Mouse (Mus musculus): ENCODE measurements around the gene Mrtfb.

Mrtfb gene

GRCm38 (mm10) chr16:13255855-13256635 is at the start of gene Mrtfb:
Mrtfb (plus strand) TSS chr16:13256481.
- peak; percentile 81 for DNase-seq (ENCODE audit: low spot score)

DNA sequence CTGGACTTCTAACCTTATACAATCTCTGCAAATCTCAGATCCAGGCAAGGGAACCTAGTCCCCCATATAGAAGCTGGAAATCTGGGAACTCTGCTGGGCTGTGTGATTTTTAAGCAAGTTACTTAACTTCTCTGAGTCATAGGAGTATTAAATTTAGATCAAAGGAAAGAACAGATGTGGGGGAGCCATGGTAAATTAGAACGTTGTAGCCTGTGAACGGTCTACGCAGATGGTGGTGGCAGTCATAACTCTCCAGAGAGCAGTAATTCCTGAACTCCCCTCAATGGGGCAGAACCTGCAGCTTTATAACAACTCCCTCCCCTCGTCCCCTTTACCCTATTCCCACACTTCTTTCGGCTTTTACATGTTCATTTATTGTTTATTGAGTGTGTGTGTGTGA is 48.6 kb upstream of the Mrtfb start:
- DNase-seq (ENCODE audit: low spot score): no peak

- DNase-seq (ENCODE audit: low spot score): no peak
These were observed 48.2 kb upstream of the Mrtfb start for GRCm38 (mm10) chr16:13208087-13208486.

DNA sequence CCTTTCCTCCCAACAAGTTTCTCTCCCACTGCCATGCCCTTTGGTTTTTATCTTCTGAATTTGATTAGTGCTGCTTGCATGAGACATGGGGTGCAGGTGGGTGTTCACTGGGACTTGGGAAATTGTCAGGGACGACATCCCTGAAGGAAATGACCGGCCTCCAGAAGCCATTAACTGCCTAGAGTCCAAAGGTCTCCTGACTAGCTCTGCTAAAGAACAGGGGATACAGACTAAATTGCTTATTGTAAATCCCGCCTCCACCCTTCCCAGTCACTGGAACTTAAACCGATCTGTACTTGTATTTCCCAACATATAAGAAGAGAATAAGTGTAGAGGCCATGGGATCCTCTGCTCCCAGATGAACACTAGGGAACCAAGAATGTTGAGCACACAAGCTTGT is 43.5 kb upstream of the Mrtfb start:
- no peak for DNase-seq (ENCODE audit: low spot score)

DNA sequence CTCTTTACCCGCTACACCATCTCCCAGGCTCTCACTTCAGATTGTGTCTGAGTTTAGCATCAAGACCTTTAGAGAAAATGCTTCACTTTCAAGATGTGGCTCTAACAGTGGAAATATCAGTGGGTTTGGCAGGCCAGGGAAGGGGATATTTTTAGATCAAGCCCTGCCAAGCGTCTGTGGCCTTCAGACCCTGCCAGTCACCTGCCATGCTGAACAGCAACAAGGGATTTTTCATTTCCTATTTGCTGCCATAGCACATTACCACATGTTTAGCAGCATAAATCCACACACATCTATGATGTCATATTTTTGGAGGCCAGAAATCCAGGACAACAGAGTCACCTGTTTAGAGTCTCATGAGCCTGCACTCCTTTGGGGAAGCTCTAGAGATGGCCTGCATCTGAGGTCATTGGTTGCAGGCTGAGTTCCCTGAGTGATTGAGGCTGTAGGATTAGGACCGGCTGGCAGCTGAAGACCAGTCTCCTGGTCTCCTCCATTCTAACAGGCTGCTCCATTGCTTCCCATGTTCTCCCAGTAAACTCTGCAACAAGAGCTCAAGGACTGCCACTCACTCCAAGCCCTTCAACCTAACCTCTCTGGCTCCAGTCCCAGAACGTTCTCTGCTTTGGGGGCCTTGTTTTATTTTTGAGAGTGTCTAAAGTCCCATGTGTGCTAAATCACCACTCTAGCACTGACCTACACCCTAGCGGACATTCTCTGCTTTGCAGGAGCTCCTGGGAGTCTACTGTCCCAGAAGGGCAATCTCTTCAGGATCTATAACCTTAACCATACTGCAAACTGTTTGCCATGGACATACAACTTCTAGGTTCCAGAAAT is 39.9 kb upstream of the Mrtfb start:
- DNase-seq (ENCODE audit: low spot score): no peak

DNA sequence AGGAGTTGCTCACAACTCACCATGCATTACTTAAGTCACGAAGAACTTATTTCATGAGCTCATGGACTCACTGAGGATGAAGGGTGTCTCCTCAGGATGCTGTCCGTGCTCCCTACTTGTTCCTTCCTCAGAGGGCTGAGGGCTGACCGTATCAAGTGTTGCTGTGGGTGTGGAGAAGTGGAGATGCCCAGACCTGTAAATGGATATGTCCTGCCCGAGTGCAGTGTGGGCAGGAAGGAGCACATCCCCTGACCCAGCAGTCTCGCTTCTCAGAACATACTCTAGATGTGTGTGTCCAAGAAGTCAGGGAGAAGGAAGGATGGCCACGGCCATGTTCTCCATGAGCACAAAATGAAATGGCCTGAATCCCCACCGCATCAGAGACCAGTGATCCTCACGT is 38.3 kb upstream of the Mrtfb start:
- DNase-seq (ENCODE audit: low spot score): no peak

GRCm38 (mm10) chr16:13221475-13221874 is 34.8 kb upstream of the Mrtfb start:
- DNase-seq (ENCODE audit: low spot score): no peak

DNA sequence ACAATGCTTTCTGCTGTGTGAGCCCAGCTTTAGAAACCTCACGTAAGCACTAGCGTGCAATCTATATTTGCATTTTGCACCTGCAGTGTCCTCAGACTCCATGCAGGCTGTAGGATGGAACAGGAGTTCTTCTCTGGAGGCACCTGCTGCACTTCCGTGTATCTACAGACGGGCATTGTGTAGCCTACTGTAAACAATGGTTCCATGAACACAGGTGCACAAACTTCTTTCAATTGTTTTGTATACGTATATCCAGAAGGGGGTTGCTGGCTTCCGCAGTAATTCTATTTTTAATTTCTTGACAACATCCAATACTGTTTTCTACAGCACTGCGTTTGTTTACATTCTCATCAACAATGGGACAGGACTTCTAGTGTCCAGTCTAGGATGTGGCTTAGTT is 24.2 kb upstream of the Mrtfb start:
- no peak for DNase-seq (ENCODE audit: low spot score)

DNA sequence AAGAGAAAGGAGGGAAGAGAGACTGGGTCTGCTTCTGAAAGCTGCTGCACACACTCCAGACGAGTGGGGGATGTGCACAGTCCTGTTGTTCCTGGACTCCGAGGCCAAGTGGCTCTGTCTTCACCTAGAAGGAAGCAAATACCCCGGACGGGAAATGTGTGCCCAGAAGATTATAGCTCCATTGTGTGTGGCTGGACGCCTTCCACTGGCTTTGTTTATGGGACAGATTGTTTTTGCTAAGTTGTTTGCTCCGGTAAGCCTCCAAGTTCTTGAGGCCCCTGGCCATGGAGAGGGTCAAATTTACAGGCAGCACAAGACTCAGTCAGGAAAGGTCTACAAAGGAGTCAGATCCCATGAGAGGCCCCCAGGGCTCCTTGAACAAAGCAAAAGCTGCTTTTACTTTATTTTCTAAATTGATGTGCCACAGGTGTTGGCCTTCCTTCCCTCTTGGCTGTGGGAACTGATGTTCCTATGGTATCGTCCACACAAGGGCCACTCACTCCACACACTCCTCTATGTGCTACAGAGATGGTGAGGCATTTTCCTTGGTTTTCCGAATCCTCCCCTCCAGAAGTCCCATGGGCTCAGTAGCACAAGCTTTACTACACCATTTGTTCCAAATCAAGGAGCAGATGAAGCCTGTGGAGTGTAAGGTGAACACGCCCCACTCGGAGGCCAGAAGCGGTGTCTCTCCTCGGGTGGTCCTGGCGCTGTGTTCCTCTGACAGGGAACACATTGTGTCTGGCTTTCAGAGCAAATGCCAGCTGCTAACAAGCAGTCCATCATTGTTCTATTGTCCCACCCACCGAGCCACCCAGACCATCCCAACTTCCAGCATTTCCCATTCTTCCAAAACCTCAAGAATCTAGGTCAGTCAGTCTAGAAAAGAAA is 23.1 kb upstream of the Mrtfb start:
- DNase-seq (ENCODE audit: low spot score): no peak

GRCm38 (mm10) chr16:13239039-13239438 is 17.2 kb upstream of the Mrtfb start:
- no peak for DNase-seq (ENCODE audit: low spot score)

GRCm38 (mm10) chr16:13239544-13239943 is 16.7 kb upstream of the Mrtfb start:
- no peak for DNase-seq (ENCODE audit: low spot score)

GRCm38 (mm10) chr16:13240326-13240725 is 16.0 kb upstream of the Mrtfb start:
- no peak for DNase-seq (ENCODE audit: low spot score)

DNA sequence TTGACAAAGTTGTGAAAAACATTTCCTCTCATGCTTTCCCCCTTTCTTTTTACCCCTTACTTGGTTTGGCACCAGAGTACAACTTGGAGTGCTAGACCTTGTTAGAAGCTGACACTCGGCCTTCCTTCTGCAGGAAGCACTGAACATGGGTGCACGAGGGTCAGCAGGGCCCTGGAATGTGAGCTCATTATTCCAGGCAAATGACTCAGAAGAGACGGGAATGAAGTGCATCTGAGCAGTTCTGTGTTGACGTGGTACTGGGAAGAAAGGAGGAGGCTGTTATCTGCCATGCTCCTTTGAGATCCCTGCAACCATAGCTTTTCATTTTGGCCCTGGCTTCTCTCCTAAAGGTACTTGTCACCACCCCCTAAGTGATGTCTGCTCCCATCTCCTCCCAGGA is 10.6 kb upstream of the Mrtfb start:
- DNase-seq (ENCODE audit: low spot score): no peak

DNA sequence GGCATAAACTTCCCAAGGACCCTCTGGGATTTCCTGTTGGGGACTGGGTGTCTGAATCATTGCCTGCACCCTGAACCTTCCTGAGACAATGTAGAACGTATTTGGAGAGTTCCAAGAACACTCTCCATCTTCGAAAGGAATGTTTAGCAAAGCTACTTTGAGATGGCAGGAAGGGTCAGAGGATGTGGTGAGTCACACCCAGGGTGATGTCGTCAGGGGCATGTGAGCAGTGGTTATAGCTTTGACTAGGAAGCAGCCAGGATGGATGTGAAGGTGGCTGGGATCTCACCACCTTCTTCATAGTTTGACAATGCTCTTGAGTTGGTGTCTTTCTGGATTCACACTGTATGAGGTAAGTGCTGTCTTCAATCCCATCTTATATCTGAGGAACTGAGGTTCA is 9.4 kb upstream of the Mrtfb start:
- DNase-seq (ENCODE audit: low spot score): no peak

DNA sequence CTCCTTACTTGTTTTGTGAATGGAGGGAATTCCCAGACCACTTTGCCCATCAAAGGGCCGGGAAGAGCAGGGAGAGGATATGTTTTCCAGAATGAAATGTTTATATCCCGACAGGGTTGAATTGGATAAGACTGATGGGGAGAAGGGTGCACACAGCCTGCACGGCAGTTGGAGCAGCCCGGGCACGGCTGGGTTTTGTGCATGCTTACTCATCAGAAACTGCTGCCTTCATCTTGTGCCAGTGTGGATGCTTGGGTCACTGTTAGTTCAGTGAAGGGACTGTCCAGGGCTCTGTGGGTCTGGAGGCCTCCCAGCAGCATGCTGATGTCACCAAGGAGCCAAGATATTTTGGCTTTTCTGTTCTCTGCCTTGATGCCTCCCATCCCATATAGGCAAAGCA is 6.2 kb upstream of the Mrtfb start:
- DNase-seq (ENCODE audit: low spot score): no peak

GRCm38 (mm10) chr16:13256667-13257527 is 616 bp downstream of the Mrtfb start:
- no peak for DNase-seq (ENCODE audit: low spot score)

- DNase-seq (ENCODE audit: low spot score): no peak
These were observed 1.2 kb downstream of the Mrtfb start for GRCm38 (mm10) chr16:13257528-13257835.

DNA sequence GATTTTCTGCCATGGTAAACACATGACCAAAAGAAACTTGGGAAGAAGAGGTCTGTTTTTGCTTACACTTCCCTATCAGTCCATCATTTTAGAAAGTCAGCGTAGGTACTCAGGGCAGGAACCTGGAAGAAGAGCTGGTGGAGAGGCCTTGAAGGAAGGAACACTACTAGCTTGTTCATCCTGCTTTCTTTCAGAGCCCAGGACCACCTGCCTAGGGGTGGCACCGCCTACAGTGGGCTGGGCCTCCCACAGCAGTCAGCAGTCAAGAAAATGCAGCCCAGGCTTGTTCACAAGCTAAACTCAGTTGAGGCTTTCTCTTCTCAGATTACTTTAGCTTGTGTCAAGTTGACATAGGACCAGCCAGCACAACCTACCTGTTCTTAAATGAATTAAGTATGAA is 2.7 kb downstream of the Mrtfb start:
- no peak for DNase-seq (ENCODE audit: low spot score)

DNA sequence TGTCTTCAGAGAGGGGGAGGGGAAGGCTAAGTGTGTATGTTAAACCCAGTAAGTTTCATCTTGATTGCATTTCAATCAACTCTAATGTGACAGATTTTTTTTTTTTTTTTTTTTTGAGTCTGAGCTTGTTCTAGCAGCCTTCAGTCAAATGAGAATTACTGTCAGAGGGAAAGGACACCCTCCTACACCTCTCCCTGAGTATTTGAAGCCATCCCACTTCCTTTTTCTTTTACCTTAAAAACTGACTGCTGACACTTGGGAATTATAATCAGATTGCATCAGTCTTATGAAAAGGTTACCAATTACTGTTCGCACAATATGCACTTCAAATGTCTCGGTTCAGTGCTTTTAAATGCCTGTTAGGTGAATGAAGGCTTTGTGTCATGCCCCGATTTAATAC is 10.0 kb downstream of the Mrtfb start:
- no peak for DNase-seq (ENCODE audit: low spot score)

DNA sequence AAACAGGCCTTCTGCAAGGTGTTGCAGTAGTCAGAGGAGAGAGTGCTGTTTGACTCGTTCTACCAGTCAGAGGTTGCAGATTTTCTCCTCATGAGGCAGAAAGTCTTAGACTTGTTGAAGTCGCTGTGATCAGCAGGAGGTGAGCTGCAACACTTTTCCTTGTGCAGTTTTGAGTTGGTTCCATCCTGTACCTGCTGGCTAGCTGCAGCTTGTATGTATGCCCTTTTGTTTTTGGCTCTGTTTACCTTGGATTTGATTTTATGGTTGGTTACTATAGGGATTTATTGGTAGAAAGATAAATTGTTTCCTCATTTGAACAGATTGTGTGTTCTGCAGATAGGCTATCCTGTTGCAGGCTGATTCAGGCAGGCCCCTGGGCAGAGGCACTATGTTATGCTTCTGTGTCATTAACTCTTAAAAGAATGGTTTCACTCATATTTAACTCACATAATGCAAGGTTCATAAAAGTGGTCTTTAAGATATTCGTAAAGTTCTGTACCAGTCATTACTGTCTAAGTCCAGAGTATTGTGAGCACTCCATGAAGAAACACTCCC is 11.1 kb downstream of the Mrtfb start:
- DNase-seq (ENCODE audit: low spot score): no peak

GRCm38 (mm10) chr16:13269426-13269825 is 13.1 kb downstream of the Mrtfb start:
- no peak for DNase-seq (ENCODE audit: low spot score)

All from layer of hippocampus, adult 9-10 months (tissue).